Mouse (Mus musculus) gastrocnemius, postnatal 14 days (tissue): ENCODE measurements around the gene Olfr601. TPM values are rescaled to one million over a fixed set of nuclear protein-coding genes. Genes with fewer than 3 reads are reported as not detected.
"Not testable (repeated sequence)": the region's sequence is repeated elsewhere in the genome, so short reads cannot be mapped to it uniquely, and the experiment has no call there.

Experiments used
- DNase-seq: peaks from one replicate; pipeline ENCODE4 v3.0.0; 2021; ENCODE audit warnings: mixed read lengths
- intact Hi-C: fragments of 180-260 bp; cut with DNase I; formaldehyde crosslinking; loops from one replicate; pipeline ENCODE4 v1.15.1; 2025; ENCODE audit warnings: low total_unique reads
- long read RNA-seq, 2 experiments: library from polyadenylated mRNA; stranded (forward); transcript quantifications; one replicate each; pipeline ENCODE4 v2.0.0; 2021
- total RNA-seq, 2 experiments: library from RNA; stranded (reverse); gene quantifications; 2 replicates each; pipeline ENCODE4 v1.2.3; 2021

Gene Olfr601
- total RNA-seq = not detected
- long read RNA-seq, experiment 1 = 0 reads
- long read RNA-seq, experiment 2 = 0 reads

GRCm38 (mm10) chr7:103362555-103362954, at the start of gene Olfr601:
TSS of gene Olfr601 (minus strand) at chr7:103362655.
- intact Hi-C loops = no loop called here
- DNase-seq = no peak

GRCm38 (mm10) chr7:103406521-103407055, 44.1 kb upstream of the Olfr601 start:
- DNase-seq, intact Hi-C loops: not testable (repeated sequence)

- intact Hi-C loops = no loop called here
- no peak for DNase-seq
These were observed 36.5 kb upstream of the Olfr601 start for GRCm38 (mm10) chr7:103398981-103399380.

GRCm38 (mm10) chr7:103397758-103398157, 35.3 kb upstream of the Olfr601 start:
- no peak for DNase-seq
- intact Hi-C loops = no loop called here

GRCm38 (mm10) chr7:103386077-103386476, 23.6 kb upstream of the Olfr601 start, which contains the start of gene Olfr603:
TSS of gene Olfr603 (minus strand) at chr7:103386177.
- intact Hi-C loops = no loop called here
- no peak for DNase-seq

GRCm38 (mm10) chr7:103349569-103349968, 12.9 kb downstream of the Olfr601 start, which contains the start of gene Olfr600:
TSS of gene Olfr600 (minus strand) at chr7:103349669.
- intact Hi-C loops = no loop called here
- DNase-seq = no peak

GRCm38 (mm10) chr7:103335617-103336016, 26.8 kb downstream of the Olfr601 start, which contains the start of gene Olfr599:
TSS of gene Olfr599 (plus strand) at chr7:103335917.
- DNase-seq = no peak
- intact Hi-C loops = no loop called here

GRCm38 (mm10) chr7:103323268-103323667, 39.2 kb downstream of the Olfr601 start, which contains the start of gene Olfr598:
TSS of gene Olfr598 (plus strand) at chr7:103323568.
- intact Hi-C loops = no loop called here
- DNase-seq = no peak

GRCm38 (mm10) chr7:103316015-103316414, 46.4 kb downstream of the Olfr601 start, which contains the start of gene Olfr597:
TSS of gene Olfr597 (plus strand) at chr7:103316315.
- intact Hi-C loops = not testable (repeated sequence)

More at GRCm38 (mm10) chr7:103316015-103316414, 46.4 kb downstream of the Olfr601 start, which contains the start of gene Olfr597:
- not testable (repeated sequence) for DNase-seq

Other genes starting within 250 kb of the Olfr601 start
- gene Olfr586, start 237.0 kb downstream of the Olfr601 start, total RNA-seq = not detected
- not detected for gene Olfr588-ps1, start 221.8 kb downstream of the Olfr601 start, total RNA-seq
- gene Olfr589, start 206.3 kb downstream of the Olfr601 start, total RNA-seq = not detected
- not detected for gene Olfr591, start 184.3 kb downstream of the Olfr601 start, total RNA-seq
- not detected for gene Olfr592, start 177.9 kb downstream of the Olfr601 start, total RNA-seq
- gene Olfr593, start 150.8 kb downstream of the Olfr601 start, total RNA-seq = not detected
- not detected for gene Olfr594, start 145.7 kb downstream of the Olfr601 start, total RNA-seq
- gene Usp17ld, start 110.2 kb downstream of the Olfr601 start, total RNA-seq = not detected
- not detected for gene Olfr596, start 57.0 kb downstream of the Olfr601 start, total RNA-seq
- gene Olfr597, start 46.3 kb downstream of the Olfr601 start, total RNA-seq = not detected
- not detected for gene Olfr598, start 39.1 kb downstream of the Olfr601 start, total RNA-seq
- gene Olfr599, start 26.7 kb downstream of the Olfr601 start, total RNA-seq = not detected
- not detected for gene Olfr600, start 13.0 kb downstream of the Olfr601 start, total RNA-seq
- gene Olfr603, start 23.5 kb upstream of the Olfr601 start, total RNA-seq = not detected
- gene Usp17lc, start 52.4 kb upstream of the Olfr601 start, total RNA-seq = not detected
- not detected for gene Olfr605, start 82.8 kb upstream of the Olfr601 start, total RNA-seq
- not detected for gene Olfr606, start 86.4 kb upstream of the Olfr601 start, total RNA-seq
- gene Olfr607, start 101.5 kb upstream of the Olfr601 start, total RNA-seq = not detected
- not detected for gene Olfr608, start 107.2 kb upstream of the Olfr601 start, total RNA-seq
- not detected for gene Olfr609, start 135.4 kb upstream of the Olfr601 start, total RNA-seq
- not detected for gene Olfr610, start 149.5 kb upstream of the Olfr601 start, total RNA-seq
- gene Olfr611, start 158.2 kb upstream of the Olfr601 start, total RNA-seq = not detected
- gene Olfr612, start 180.1 kb upstream of the Olfr601 start, total RNA-seq = not detected
- gene Olfr613, start 185.4 kb upstream of the Olfr601 start, total RNA-seq = not detected
- not detected for gene Olfr615, start 193.4 kb upstream of the Olfr601 start, total RNA-seq
- not detected for gene Olfr616, start 206.5 kb upstream of the Olfr601 start, total RNA-seq
- gene Olfr617, start 210.4 kb upstream of the Olfr601 start, total RNA-seq = not detected
- gene Olfr618, start 227.4 kb upstream of the Olfr601 start, total RNA-seq = not detected
- gene Olfr619, start 237.9 kb upstream of the Olfr601 start, total RNA-seq = not detected
- not detected for gene Olfr620, start 249.9 kb upstream of the Olfr601 start, total RNA-seq